Mouse (Mus musculus) lung, postnatal 0 days (tissue): ENCODE measurements around the gene 1520401A03Rik.

ENCODE experiments used
- CTCF ChIP-seq: IDR thresholded peaks from 2 replicates; pipeline ENCODE4 v1.5.1; 2016; ENCODE audit warnings: antibody characterized with exemption, mild to moderate bottlenecking
- EP300 ChIP-seq: IDR thresholded peaks from 2 replicates; pipeline ENCODE4 v1.6.1; 2016; ENCODE audit warnings: antibody characterized with exemption, mild to moderate bottlenecking, control low read depth

DNA sequence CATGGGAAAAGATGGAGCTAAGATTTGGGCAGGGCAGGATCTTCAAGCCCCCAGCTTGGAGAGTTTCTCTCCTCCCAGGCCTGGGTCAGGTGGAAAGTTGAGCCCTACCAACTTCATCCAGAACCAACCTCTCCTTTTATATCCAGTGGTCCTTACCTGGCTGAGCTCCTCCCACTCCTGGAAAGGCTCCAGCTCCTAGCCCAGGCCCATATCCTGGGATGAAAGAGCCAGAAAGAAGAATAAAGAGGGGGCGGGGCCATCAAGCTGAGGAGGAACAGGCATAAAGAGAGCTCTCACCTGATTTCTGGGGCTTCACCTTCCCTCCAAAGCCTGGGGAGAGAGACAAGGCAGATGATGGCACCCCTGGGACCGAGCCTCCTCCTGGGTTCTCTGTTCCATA lies 5.6 kb downstream of the 1520401A03Rik start:
- no peak for TF ChIP-seq CTCF
- no peak for TF ChIP-seq EP300
